Mouse (Mus musculus) hematopoietic stem cell, adult 5-6 weeks (primary cell): ENCODE measurements around the gene Lingo2. TPM values are rescaled to one million over a fixed set of nuclear protein-coding genes. Genes with fewer than 3 reads are reported as not detected.
A peak's percentile ranks its signal among the peaks of the same experiment; 100 is the strongest.

Source experiments
- ATAC-seq, 2 experiments: fragments of 125-278 bp in 1 of 2; replicated peaks in 1 of 2; 2 replicates each; pipeline ENCODE4 v1.8.0; 2016 to 2017; ENCODE audit warnings: inconsistent platforms in 2 of 2, mild to moderate bottlenecking in 2 of 2, moderate number of reproducible peaks in 2 of 2, low read depth in 1 of 2, moderate TSS enrichment in 1 of 2; ENCODE audit not compliant: low FRiP score in 2 of 2, poor library complexity in 2 of 2, severe bottlenecking in 2 of 2, insufficient read depth in 1 of 2, low TSS enrichment in 1 of 2
- total RNA-seq: library from RNA; stranded (forward); fragments of 172-1452, 232-1000 nt; gene quantifications from 2 replicates; pipeline ENCODE4 v1.2.3, GENCODE M21; 2017

The Lingo2 gene
- not detected in 2 replicates for total RNA-seq

DNA sequence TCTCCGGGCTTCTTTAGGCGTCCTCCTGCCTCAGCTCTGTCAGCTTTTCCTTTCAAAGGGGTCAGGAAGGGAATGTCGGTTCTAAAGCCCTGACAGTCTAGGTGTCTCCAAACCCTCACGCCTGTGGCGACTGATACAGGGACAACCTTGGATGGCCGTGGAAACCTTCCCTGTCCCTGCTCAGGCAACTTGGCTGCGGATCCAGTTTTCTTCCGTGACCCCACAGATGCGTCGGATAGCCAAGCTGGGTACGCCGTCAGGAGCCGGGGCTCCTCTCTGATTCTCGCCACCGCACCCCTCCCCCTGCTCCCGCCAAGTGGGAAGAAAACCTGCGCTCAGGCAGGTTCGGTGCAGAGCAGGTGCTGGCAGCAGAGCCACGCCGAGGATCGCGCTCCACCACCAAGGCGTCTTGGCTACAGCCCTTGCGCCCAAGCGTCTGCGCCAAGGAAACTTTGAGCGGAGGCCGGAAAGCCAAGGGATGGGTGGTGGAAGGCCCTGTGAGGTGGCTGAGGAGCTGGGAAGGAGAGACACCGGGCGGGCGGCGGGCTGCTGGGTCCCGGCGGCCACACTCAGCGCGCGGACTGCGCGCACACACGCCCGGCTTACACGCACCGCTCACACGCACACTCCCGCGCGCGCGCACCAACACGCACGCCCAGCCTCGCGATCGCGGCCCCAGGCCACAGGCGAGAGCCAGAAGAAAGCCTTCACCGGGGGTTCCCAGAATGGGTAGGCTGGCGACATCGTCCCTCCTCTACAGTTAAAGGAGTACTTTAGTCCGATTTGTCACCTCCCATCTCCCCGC, at the start of gene Lingo2:
TSS of gene Lingo2 (minus strand) at position 598 of the 805 bp plus-strand sequence.
- peak; percentile 7 to 8; a peak in 1 of 4 replicates for ATAC-seq

DNA sequence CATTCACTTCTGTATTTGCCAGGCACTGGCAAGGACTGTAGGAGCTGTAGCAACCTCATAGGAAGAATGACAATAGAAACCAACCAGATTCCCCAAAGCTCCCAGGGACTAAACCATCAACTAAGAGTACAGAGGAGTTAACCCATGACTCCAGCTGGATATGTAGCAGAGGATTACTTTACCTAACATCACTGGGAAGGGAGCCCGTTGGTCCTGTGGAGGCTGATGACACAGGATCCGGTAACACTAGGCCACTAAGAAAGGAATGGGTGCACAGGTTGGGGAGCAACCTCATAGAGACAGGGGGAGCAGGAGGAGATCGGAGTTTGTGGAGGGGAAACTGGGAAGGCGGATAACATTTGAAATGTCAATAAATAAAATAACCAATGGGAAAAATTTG, 21.8 kb upstream of the Lingo2 start:
- ATAC-seq: no peak

DNA sequence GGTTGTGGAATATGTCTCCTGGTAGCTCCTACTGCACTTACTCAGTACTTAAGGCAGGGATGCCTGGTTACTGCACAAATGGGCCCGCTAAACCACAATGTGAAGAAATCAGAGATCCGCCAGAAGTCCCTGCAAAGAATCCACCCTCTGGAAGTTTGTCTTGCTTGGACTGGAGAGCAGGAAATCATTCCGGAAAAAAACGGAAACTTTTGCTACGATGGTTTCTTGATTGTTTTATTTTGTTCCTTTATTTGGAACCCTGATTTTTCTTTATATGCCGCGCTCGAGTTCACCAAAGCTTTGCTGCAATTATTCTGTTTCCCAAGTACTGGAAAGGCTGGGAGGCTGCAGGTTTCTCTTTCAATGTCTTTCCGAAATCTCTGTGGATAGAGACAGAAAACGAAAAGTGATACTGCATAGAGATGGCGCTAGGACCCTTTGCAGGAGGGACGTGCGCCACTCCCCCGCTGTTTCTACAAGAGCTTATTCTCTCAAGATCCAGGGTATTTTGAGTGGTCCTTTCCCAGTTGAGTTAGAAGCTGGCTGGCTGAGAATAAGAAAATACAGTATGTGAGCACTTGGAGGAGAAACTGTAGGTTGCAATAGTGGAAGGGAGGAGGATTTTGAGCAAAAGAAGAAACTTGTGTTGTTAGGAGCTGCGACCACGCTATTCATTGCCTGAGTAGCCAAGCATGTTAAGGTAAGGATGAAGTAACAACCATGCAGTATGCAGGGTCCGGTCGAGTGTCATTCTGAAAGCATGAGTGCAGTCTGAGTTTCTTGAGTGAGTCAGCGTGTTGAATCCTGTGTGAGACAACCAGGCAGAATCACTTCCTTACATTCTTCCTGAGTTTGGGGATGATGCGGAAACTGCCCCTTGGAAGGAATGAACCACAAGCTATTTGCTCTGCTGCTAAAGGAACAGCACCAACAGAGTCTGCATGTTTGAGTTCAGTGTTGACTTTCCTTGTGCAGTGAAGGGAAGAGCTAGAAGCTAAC, 1.2 kb upstream of the Lingo2 start:
- ATAC-seq: peak; percentile 14 to 25; a peak in 1 of 4 replicates

DNA sequence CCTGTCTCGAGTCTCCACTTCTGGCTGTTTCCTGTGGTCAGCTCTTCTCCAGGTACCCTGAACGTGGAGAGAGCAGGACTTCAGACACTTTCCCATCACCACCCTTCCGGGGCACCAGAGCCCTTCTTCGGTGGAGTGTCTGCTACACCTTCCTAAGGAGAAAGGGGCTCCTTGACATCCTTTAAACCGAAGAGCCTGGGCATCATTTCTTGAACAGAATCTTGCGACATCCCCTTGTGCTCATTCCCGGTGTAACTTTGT, 338 bp upstream of the Lingo2 start:
- ATAC-seq: no peak

DNA sequence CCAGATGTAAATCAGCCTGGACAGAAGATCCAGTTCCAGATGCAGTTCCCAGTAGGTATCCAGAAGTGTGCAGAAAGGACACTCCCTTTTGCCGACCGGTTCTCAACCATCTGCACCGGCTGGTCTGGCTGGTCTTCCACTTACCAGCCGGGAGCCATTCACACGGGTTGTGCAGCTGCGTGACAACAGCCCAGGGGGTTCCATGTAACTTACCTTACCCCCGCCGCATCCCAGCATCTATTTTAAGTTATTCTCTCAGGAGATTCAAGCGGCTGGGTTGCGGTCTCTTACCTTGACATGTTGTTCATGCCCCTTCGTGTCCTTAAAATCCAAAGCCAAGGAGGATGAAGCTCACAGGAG, 777 bp downstream of the Lingo2 start:
- peak; percentile 10 to 43; a peak in 2 of 4 replicates for ATAC-seq

DNA sequence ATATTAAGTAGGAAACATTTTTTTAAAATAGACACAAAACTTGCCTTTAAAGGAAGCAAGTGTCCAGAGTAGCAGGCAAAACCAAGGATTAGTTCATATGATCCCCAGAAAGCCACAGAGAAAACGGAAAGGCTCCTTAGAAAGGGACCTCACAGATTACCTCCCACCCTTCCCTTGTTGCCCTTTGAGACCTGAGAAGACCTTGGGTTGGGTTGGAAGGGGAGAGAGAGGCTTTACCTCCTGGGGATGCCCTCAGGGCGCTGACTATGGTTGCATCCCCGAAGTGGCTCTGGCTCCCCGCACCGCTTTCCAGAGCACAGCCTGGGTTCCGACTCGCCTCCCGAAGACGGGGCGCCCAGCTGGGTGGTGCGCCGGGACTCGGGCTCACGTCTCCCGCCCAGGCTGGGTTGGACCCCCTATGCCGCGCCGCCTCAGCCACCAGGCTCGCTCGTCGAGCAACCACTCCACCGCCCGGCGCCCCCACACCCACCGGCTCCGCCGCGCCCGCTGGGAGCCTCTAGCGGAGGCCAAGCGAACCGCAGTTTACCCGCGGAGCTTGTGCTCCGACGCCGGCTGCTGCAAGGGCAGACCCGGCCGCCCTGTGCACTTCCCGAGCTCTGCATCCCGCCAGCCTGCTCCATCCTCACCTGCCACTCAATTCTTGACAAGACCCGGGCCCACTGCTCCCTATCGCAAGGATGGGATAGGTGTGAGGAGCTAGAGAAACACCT, 1.4 kb downstream of the Lingo2 start:
- ATAC-seq: peak; percentile 73 to 90

DNA sequence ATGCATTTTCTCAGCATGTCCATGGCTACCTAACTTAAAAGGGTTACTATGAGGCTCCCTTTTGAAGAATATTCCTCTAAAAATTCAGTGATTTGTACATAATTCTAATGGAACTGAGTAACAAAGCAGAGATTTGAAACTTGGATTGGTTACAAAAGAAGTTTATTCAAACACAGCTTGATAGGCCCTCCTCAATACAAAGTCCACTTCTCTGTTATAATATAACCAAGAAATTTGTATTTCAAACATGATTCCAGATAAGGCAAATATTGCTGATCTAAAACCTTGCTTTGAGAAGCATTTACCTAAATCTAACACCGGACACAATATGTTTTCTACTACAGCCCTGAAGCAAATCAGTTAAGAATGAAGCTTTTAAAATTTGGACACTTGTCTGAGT, 60.7 kb downstream of the Lingo2 start:
- no peak for ATAC-seq

DNA sequence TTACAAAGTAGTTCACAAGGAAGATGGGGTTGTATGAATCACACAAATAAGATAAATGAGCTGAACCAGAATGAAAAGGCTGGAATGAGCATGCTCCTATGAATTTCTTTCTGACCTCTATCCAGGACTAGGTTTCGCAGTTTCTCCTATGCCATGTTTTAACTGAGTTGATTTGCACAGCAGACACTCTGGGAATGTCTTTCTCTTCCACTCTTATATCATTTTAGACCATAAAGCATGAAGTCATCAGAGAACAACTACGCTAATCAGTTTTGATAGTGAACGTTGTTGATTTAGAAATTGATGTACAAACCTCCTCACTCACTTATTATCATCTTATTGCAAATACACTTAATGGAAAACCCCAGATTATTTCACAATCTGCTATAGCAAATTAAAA, 61.2 kb downstream of the Lingo2 start:
- ATAC-seq: no peak

DNA sequence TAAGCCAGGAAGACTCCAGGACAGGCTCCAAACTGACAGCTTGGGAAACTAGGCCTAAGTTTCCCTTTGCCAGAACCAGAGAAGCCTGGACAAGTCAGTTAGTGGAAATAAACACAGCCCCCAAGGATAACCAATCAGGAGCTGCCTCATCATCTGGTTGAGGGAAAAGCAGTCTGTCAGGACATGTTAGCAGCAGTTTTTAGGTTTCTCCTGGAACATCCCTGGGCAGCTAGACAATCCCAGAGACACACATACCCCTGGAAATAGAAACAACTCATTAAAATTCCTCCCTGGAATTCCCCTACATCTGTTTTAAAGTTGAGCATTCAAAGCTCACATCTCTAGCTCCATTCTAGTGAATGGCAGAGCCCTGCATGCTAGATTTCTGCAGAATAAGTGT, 76.8 kb downstream of the Lingo2 start:
- no peak for ATAC-seq

DNA sequence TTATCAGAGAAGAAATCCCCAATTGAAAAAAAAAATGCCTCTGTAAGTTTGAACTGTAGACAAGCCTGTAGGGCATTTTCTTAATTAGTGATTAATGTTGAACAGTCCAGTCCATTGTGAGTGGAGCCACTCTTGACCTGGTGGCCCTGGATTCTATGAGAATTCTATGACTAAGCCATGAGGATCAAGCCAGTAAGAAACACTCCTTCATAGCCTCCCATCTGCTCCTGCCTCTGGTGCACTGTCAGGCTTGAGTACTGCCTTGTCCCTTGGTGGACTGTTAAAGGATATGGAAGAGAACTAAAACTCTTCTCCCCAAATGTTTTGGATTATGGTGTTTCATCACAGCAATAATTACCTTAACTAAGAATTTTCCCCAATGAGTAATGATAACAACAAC, 126.6 kb downstream of the Lingo2 start:
- ATAC-seq: no peak

DNA sequence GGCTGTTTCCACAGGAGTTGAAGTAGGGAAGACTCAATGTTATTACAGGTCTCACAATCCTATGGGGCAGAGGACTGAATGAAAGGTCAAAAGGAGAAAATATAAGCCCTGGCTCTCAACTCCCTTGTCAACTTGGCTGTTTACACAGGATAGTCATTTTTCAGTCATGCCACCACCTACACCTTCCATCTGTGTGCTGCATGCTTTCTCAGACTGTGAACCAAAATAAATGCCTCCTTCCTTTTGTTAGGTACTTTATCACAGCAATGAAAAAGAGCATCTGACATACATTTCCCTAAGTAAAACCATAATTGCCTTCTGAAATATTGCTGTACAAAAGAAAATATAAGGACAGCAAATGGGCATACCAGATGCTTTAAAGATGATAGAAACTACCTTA, 129.6 kb downstream of the Lingo2 start:
- no peak for ATAC-seq

DNA sequence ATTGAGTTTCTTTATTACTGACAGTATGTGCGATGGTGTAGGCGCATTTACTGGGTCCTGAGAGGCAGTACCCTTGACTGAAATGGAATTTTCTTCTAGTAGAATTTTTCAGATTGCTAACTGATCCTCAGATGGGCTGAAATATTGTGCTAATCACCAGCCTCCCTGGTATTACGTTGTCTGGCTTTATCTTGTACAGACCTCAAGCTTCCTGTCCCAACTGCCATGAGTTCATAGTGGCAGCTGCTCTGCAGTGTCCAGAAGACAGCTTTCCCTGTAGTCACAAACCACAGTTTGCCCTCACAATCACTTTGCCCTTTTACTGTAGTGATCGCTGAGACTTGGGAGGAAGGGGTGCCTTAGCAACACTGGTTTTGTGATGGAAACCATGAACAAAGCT, 176.5 kb downstream of the Lingo2 start:
- ATAC-seq: no peak

DNA sequence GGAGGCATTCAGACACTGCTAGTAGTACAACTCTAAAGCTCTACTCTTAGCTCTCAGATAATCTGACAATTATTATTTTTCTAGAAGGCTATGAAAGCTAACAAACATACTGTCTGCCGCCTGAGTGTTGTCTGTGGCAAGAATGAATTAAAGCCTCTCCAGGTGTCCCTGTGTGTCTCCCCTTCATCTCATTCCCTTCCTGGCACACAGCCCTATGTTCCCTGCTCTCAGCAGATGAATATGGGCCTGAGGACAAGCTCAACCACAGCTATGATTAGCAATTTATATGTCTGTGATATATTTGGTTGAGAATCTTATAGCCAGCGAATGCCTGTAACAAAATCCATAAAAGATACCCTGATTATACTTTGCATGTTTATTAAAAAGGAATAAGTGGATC, 220.9 kb downstream of the Lingo2 start:
- ATAC-seq: no peak

DNA sequence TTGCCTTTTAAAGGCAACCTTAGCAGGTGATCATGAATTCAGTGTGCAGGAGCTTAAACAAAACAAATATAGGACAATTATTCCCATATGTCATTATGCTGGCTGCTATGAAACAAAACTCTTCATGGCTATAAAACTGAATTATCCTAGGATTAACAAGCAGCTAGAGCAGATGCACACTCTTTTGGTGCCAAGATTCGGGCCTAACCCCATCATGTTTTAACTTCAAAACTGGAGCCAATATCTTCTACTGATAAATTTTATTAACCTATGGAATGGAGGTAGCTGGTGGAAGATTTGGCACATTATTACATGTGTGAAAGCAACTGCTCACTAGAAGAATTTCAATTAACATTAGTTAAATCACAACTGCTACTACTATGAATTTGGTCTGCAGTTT, 235.1 kb downstream of the Lingo2 start:
- ATAC-seq: no peak

DNA sequence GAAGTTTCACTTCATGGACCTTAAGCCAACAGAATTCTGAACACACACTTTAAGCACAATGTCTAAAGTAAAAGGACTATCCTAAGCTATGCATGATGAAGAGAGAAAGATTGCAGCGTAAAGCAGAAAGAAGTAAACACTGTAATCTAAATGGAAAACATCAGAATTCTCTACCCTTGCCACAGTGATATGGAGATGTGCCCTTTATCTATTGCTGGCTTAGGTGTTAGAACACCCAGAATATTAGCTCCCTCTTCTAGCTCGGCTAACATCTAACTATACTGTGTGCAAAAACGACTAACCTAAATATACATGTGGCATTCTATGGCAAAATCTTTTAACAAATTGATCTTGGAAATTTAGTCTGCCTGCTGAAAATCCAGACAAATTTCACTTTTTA, 252.7 kb downstream of the Lingo2 start:
- no peak for ATAC-seq

DNA sequence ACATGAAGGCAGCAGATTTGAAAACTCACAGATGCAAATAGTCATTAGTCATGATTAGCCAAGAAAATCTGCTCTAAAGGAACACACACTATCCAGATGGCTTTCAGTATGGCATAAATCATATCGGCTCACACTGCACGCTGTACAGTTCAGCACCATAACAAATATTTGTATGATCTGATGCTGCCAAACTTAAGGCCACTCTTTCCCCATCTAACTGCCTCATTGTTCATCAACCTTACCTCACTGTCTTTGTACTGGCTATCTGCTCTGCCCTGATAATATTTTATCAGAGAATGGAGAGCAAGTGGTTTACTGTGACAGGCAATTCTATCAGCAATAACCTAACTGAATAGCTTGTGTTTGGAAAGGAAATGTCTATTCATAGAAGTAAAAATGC, 254.7 kb downstream of the Lingo2 start:
- no peak for ATAC-seq

DNA sequence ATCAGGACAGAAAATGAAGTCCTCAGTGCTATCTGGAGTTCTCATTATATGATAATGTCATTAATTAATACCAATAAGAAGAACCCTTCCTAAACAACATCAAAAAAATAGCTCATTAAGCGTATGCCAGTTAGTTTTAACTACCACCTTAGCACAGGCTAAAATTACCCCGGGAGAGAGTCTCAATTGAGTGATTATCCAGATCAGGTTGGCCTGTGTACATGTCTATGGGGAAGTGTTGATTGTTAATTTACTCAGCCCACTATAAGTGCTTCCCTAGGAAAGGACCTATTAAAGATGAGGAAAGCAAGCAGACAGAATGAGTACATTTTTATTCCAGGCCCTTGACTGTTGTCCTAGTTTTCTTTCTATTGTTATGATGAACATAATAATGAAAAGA, 291.6 kb downstream of the Lingo2 start:
- no peak for ATAC-seq

DNA sequence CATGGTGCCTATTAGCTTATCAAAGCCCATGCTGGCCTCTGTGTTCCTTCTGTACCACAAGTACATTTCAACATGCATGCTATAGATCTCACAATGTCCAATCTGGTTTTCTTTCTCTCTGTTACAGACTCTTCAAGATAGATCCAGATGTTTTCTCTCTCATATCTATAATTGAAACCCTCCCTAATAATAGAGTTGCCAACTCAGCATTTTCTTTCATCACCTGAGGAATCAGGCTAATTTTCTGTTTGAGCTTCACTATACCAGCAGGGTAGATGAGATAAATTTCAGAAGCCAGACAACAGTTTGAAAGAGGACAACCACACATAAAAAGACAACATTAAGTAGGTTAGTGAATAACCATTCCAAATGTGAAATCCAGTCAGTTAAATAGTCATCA, 303.8 kb downstream of the Lingo2 start:
- ATAC-seq: no peak
